Mouse (Mus musculus) testis, postnatal 10 days (tissue): ENCODE measurements around the gene Spata31d1d.
"Not testable (repeated sequence)": the region's sequence is repeated elsewhere in the genome, so short reads cannot be mapped to it uniquely, and the experiment has no call there.

Experiments used
- DNase-seq: peaks from one replicate; pipeline ENCODE4 v3.0.0; 2021; ENCODE audit warnings: low spot score

Gene Spata31d1d

DNA sequence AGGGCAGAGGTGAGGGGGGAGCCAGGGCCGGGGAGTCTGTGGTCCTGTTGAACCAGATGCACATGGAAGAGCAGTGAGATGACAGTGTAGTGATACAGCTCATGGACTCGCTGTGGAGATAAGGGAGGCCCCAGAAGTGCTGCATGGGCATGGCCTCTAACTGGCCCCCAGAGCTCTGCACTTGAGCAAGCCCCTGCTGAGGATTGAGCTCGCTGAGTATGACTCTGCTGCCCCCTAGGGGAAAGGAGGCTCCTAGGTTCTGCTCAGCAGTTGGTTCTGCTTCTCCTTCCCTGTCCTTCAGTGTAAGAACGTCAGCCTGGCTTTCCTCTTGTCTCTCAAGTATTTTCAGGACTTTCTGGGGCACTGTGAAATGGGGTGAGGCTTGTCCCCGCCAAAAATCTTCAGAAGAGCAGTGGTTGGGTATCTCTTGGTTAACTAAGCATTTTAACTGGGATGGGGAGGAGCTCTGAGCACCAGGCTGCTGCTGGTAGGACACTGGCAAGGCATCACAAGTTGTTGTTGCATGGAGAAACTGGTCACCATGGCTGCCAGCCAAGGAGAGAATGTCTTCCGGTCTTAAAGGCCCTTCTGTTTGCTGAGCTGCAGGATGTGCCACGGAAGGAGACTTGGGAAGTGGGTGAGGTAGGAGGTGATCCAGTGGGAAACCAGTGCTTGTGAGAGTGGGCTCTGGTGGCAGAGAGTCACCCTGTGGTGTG is 3.0 kb downstream of the Spata31d1d start:
- DNase-seq: peak; percentile 82

- no peak for DNase-seq
Measured at GRCm38 (mm10) chr13:59726139-59726867, 5.2 kb downstream of the Spata31d1d start.

DNA sequence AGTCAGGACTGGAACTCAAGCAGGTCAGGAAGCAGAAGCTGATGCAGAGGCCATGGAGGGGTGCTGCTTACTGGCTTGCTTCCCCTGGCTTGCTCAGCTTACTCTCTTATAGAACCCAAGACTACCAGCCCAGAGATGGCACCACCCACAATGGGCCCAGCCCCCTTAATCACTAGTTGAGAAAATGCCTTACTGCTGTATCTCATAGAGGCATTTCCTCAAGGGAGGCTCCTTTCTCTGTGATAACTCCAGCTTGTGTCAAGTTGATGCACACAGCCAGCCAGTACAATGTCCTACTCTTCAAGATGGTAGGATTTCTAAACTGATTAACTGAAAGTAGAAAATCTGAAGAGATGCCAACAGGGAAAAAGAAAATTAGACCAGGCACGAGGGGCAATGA is 9.5 kb downstream of the Spata31d1d start:
- not testable (repeated sequence) for DNase-seq

GRCm38 (mm10) chr13:59719475-59719874 is 12.1 kb downstream of the Spata31d1d start:
- DNase-seq: no peak

GRCm38 (mm10) chr13:59718857-59719440 is 12.6 kb downstream of the Spata31d1d start:
- DNase-seq: not testable (repeated sequence)

GRCm38 (mm10) chr13:59713710-59714109 is 17.8 kb downstream of the Spata31d1d start:
- DNase-seq: no peak

- DNase-seq: not testable (repeated sequence)
Measured at GRCm38 (mm10) chr13:59711984-59712383, 19.6 kb downstream of the Spata31d1d start, which contains the start of gene Spata31d1b. TSS of gene Spata31d1b (plus strand) at chr13:59712284.

- DNase-seq: no peak
Measured at GRCm38 (mm10) chr13:59710230-59710629, 21.3 kb downstream of the Spata31d1d start, which contains the start of gene Spata31d1a. TSS of gene Spata31d1a (minus strand) at chr13:59710330.

DNA sequence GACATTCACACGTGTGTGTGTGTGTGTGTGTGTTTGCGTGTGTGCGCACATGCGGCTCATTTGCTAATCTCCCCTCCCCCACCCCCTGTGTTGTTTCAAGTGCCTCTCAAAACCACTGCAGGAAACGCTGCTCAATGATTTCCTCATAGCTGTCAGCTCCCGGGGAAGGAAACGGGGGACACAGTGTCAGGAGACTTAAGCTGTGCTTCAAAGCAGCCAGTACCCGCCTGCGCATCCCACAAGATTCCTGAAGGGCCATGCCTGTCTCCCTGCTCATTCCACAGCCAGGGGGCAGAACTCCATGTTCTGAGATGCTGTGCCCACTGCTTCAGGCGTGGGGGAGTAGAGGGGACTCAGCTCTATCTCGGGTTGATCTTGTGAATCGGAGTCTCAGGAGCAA is 27.0 kb downstream of the Spata31d1d start:
- DNase-seq: no peak

DNA sequence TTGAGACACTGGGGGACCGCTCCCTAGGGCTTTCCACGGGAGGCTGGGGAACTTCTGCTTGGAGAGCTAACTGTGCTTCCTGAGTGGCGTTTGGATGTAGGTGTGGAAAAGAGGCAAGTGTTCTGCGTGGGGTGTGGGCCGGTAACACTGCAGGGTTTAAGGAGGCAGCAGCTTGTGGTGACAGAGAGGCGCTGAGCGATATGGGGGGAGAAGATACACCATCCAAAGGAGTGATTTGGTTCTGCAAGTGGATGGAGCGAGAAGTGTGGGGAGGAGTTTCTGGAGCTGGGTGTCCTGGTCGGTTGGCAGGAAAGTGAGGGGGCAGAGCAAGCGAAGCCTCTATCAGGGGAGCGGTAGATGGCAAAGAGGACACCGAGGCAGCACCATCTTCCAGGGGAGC is 28.0 kb downstream of the Spata31d1d start:
- no peak for DNase-seq

DNA sequence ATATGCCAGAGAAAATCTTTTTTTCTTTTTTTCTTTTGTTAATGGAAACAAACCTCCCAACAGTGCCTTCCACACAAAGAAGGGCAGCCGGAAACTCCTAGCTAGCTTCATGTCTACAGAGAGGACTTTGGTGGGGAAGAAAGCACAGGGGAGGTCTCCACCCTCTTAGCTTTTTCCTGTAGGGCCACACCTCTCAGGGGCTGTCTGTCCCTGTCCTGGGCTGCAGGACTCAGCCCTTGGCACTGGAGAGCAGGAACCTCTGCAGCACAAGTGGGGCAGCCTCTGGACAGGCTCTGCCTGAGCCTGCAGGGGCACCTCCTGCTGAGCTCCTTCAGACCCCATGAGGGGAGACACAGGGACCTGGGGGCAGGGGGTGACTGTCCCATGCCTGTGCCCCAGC is 31.4 kb downstream of the Spata31d1d start:
- not testable (repeated sequence) for DNase-seq

GRCm38 (mm10) chr13:59699131-59699530 is 32.4 kb downstream of the Spata31d1d start:
- DNase-seq: no peak

- DNase-seq: no peak
Measured at GRCm38 (mm10) chr13:59695781-59696180, 35.8 kb downstream of the Spata31d1d start.

GRCm38 (mm10) chr13:59694008-59694407 is 37.5 kb downstream of the Spata31d1d start, which contains the start of gene 4921517D22Rik:
TSS of gene 4921517D22Rik (minus strand) at chr13:59694108.
- no peak for DNase-seq

DNA sequence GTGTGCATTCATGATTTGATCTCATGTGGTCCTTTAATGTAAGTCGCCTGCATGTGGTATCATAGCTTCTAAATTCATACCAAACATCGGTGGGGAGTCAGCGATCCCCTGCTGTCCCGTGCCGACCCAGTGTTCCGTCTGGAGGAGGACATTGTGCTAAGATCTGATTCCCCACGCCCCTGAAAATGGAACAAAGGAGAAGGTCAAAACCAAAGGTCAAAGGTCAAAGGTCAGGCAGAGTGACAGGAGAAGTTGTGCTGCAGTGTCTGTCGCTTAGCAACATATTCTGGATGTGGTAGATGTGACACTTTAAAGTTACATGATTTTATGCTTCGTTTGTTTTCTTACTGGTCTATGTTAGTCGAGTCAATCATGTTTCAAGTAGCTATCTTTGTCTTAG is 40.1 kb downstream of the Spata31d1d start:
- DNase-seq: no peak

DNA sequence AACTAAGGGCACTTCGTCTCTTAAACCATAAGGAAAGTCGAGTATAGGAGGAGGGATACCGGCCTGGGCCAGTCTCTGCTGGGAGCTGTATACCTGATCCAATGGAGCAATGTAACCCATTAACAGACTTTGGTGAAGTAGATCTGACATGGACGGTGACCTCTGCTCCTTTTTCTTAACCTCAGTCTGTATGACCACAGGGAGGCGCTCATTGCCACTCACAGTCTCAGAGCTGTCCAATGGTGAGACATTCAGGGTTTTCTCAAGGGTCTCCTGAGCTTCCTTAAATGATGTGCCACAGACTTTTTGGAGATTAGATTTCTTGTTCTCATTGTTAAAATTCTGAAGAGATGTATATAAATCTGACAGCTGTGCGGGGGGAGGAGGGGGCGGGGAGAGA is 41.0 kb downstream of the Spata31d1d start:
- DNase-seq: no peak

GRCm38 (mm10) chr13:59689843-59690242 is 41.7 kb downstream of the Spata31d1d start:
- DNase-seq: no peak

GRCm38 (mm10) chr13:59689313-59689712 is 42.2 kb downstream of the Spata31d1d start:
- no peak for DNase-seq

GRCm38 (mm10) chr13:59688338-59688770 is 43.2 kb downstream of the Spata31d1d start:
- DNase-seq: no peak

DNA sequence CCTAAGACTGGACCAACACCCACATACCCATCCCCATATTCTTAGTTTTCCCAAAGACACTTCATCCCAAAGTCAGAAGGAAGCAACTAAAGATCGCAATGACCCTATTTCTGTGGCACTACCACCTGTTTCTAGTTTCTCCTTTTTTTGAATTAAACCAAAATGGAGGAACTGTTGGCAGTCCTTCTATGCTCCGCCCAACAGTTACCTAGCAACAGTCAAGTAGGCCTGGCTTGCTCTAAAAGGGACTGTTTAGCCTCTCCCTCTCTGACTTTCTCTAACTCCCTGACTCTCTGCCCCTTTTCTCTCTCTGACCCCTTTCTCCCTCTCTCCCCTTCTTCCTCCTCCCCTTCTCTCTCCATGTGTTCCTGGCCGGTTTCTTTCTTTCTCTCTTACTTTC is 46.3 kb downstream of the Spata31d1d start:
- no peak for DNase-seq

- no peak for DNase-seq
Measured at GRCm38 (mm10) chr13:59682629-59683028, 48.9 kb downstream of the Spata31d1d start.

- DNase-seq: no peak
Measured at GRCm38 (mm10) chr13:59679908-59680307, 51.6 kb downstream of the Spata31d1d start.

DNA sequence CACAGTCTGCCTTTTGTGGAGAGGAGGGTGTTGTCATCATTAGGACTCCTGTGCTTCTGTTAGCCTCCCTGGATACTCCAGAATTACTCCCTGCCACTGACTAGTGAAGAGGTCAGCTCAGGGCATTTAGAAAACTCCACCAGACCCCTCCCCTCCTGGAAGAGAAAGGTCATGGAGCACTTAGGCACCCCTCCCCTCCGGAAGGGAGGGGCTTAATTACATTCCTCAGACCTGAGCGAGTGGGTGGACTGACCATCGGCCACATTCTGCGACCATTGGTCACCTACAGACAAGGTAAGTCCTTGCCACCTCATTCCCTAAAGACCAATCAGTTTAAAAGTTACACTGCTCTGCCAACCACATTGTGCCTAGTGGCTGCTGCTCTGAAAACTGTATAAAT is 52.2 kb downstream of the Spata31d1d start:
- DNase-seq: no peak
